Mouse (Mus musculus) embryonic fibroblast, embryonic 13.5 days (primary cell): ENCODE data around the gene Gm35315.

Source experiments
- CTCF ChIP-seq: IDR thresholded peaks from 2 replicates; pipeline ENCODE4 v1.5.1; 2011; ENCODE audit warnings: mild to moderate bottlenecking, control low read depth, low read length, moderate library complexity, borderline replicate concordance; ENCODE audit not compliant: insufficient read depth
- POLR2A ChIP-seq: IDR thresholded peaks from 2 replicates; pipeline ENCODE4 v1.6.1; 2011; ENCODE audit warnings: low read depth, mild to moderate bottlenecking, control low read depth, low read length, moderate library complexity

- TF ChIP-seq POLR2A (no peak), CTCF (no peak)
Measured at GRCm38 (mm10) chr5:110099656-110100580, 5.7 kb upstream of the Gm35315 start, which contains the start of gene Plcxd1.
